Mouse (Mus musculus) midbrain, embryonic 12.5 days (tissue): Measurements from ENCODE around the gene Gm21987. TPM values are rescaled to one million over a fixed set of nuclear protein-coding genes. Genes with fewer than 3 reads are reported as not detected.
A peak's percentile ranks its signal among the peaks of the same experiment; 100 is the strongest.

Experiments used
- ATAC-seq: fragments of 200-750 bp; cut with Nextera tagmentation; 2 replicates; pipeline ENCODE4 v1.8.0; 2017; ENCODE audit warnings: low read depth, moderate TSS enrichment, moderate library complexity; ENCODE audit not compliant: low FRiP score
- H3K27ac ChIP-seq: fragments of 300-500 bp; sonication (generic); replicated peaks from 2 replicates; pipeline ENCODE4 v1.5.1; 2016; ENCODE audit warnings: mild to moderate bottlenecking
- H3K27me3 ChIP-seq: fragments of 300-500 bp; sonication (generic); 2 replicates; pipeline ENCODE4 v1.6.1; 2016; ENCODE audit warnings: mild to moderate bottlenecking
- H3K36me3 ChIP-seq: fragments of 300-500 bp; sonication (generic); 2 replicates; pipeline ENCODE4 v1.6.1; 2016
- H3K4me1 ChIP-seq: fragments of 300-500 bp; sonication (generic); 2 replicates; pipeline ENCODE4 v1.6.1; 2016
- H3K4me2 ChIP-seq: fragments of 300-500 bp; sonication (generic); replicated peaks from 2 replicates; pipeline ENCODE4 v1.6.1; 2016; ENCODE audit warnings: mild to moderate bottlenecking, moderate library complexity
- H3K4me3 ChIP-seq: fragments of 300-500 bp; sonication (generic); 2 replicates; pipeline ENCODE4 v1.5.1; 2016; ENCODE audit warnings: mild to moderate bottlenecking
- H3K9ac ChIP-seq: fragments of 300-500 bp; sonication (generic); replicated peaks from 2 replicates; pipeline ENCODE4 v1.6.1; 2016; ENCODE audit warnings: mild to moderate bottlenecking, moderate library complexity
- H3K9me3 ChIP-seq: fragments of 300-500 bp; sonication (generic); 2 replicates; pipeline ENCODE4 v1.6.1; 2016; ENCODE audit warnings: mild to moderate bottlenecking
- WGBS: fragments of 180-500 bp; shearing (Covaris S2); methylation state at CpG from one replicate; pipeline ENCODE4 v1.1.7; 2016; 5-methylcytosine and 5-hydroxymethylcytosine counted together
- polyA plus RNA-seq: library from polyadenylated mRNA; unstranded; fragments of >200 nt; fragmentation: Nextera tagmentation; extraction: Ambion mirVana; gene quantifications from 2 replicates; pipeline ENCODE4 v1.2.1, GENCODE M21; 2016

The Gm21987 gene
- polyA plus RNA-seq, 1 experiment from 2014 or later, result not detected

GRCm38 (mm10) chr16:38400311-38400960, 53.6 kb downstream of the Gm21987 start:
- Histone ChIP-seq H3K27ac (peak overlapping the region; percentile 35), H3K4me1 (peaks cover 15% of the 10 kb centered on the region), H3K4me2 (peak overlapping the region; percentile 48), H3K9ac (0 out of 2 replicates have a peak overlapping the region, but pooled peaks have one; percentile 17), H3K27me3 (no peaks in the 10 kb centered on the region; the same call in 1 of the 2 replicates), H3K9me3 (no peaks in the 10 kb centered on the region), H3K4me3 (peak overlapping the region; percentile 25; the same call in 1 of the 2 replicates), H3K36me3 (no peaks in the 10 kb centered on the region)
- 73% methylated on average over 9 of the region's 9 CpGs for WGBS
- ATAC-seq, result peak; percentile 44

GRCm38 (mm10) chr16:38401468-38401867, 54.6 kb downstream of the Gm21987 start:
- Histone ChIP-seq H3K36me3 (no peaks in the 10 kb centered on the region), H3K9ac (no peak overlapping the region), H3K4me2 (no peak overlapping the region), H3K4me1 (peaks cover 15% of the 10 kb centered on the region), H3K27ac (no peak overlapping the region), H3K9me3 (no peaks in the 10 kb centered on the region), H3K27me3 (no peaks in the 10 kb centered on the region; the same call in 1 of the 2 replicates), H3K4me3 (no peak overlapping the region)
- no peak for ATAC-seq
- 72% methylated on average over 6 of the region's 6 CpGs for WGBS

GRCm38 (mm10) chr16:38403639-38404038, 56.8 kb downstream of the Gm21987 start:
- H3K4me3 ChIP-seq, result no peak overlapping the region
- ATAC-seq, result no peak
- H3K4me1 ChIP-seq, result peaks cover 15% of the 10 kb centered on the region
- no peak overlapping the region for H3K27ac ChIP-seq
- no peaks in the 10 kb centered on the region for H3K36me3 ChIP-seq
- no peak overlapping the region for H3K4me2 ChIP-seq
- no peak overlapping the region for H3K9ac ChIP-seq
- H3K9me3 ChIP-seq, result no peaks in the 10 kb centered on the region
- no peaks in the 10 kb centered on the region; the same call in 1 of the 2 replicates for H3K27me3 ChIP-seq
- WGBS, result 88% methylated on average over 7 of the region's 7 CpGs

GRCm38 (mm10) chr16:38406293-38406692, 59.5 kb downstream of the Gm21987 start:
- Histone ChIP-seq H3K4me2 (no peak overlapping the region), H3K4me1 (no peaks in the 10 kb centered on the region), H3K27ac (no peak overlapping the region), H3K27me3 (no peaks in the 10 kb centered on the region; the same call in 1 of the 2 replicates), H3K4me3 (no peak overlapping the region), H3K9ac (no peak overlapping the region), H3K36me3 (no peaks in the 10 kb centered on the region), H3K9me3 (no peaks in the 10 kb centered on the region)
- no peak for ATAC-seq
- WGBS, result 84% methylated on average over 5 of the region's 5 CpGs

GRCm38 (mm10) chr16:38406708-38407107, 59.9 kb downstream of the Gm21987 start:
- 88% methylated on average over 6 of the region's 6 CpGs for WGBS
- Histone ChIP-seq H3K4me3 (no peak overlapping the region), H3K27me3 (no peaks in the 10 kb centered on the region; the same call in 1 of the 2 replicates), H3K4me2 (no peak overlapping the region), H3K9me3 (no peaks in the 10 kb centered on the region), H3K27ac (no peak overlapping the region), H3K9ac (no peak overlapping the region), H3K36me3 (no peaks in the 10 kb centered on the region), H3K4me1 (no peaks in the 10 kb centered on the region)
- ATAC-seq, result no peak

GRCm38 (mm10) chr16:38407584-38407983, 60.7 kb downstream of the Gm21987 start:
- Histone ChIP-seq H3K4me1 (no peaks in the 10 kb centered on the region), H3K36me3 (no peaks in the 10 kb centered on the region), H3K9ac (no peak overlapping the region), H3K4me2 (no peak overlapping the region), H3K27ac (no peak overlapping the region), H3K9me3 (no peaks in the 10 kb centered on the region), H3K4me3 (no peak overlapping the region), H3K27me3 (peaks cover 3% of the 10 kb centered on the region; the same call in 1 of the 2 replicates)
- WGBS, result 31% methylated on average over 5 of the region's 5 CpGs
- ATAC-seq, result no peak

- H3K36me3 ChIP-seq, result no peaks in the 10 kb centered on the region
- no peaks in the 10 kb centered on the region for H3K9me3 ChIP-seq
- no peak overlapping the region for H3K4me3 ChIP-seq
- no peak overlapping the region for H3K27ac ChIP-seq
- peaks cover 3% of the 10 kb centered on the region; the same call in 1 of the 2 replicates for H3K27me3 ChIP-seq
- no peak overlapping the region for H3K9ac ChIP-seq
- H3K4me2 ChIP-seq, result no peak overlapping the region
- no peak for ATAC-seq
- 98% methylated on average over 8 of the region's 8 CpGs for WGBS
- no peaks in the 10 kb centered on the region for H3K4me1 ChIP-seq
Observed at GRCm38 (mm10) chr16:38408416-38408815, 61.6 kb downstream of the Gm21987 start.

Other genes with a start within 250 kb of the Gm21987 start
- gene Nr1i2, start 52.2 kb upstream of the Gm21987 start, polyA plus RNA-seq, result not detected in 2 replicates
- 0.51 and 0.59 TPM in 2 replicates for gene Maats1, start 4.9 kb upstream of the Gm21987 start, polyA plus RNA-seq
- 118 and 130 TPM in 2 replicates for gene Cox17, start within 50 bp of the Gm21987 start, polyA plus RNA-seq
- 0.51 and 0.57 TPM in 2 replicates for gene Popdc2, start 15.2 kb downstream of the Gm21987 start, polyA plus RNA-seq
- gene Pla1a, start 86.1 kb downstream of the Gm21987 start, polyA plus RNA-seq, result 0.18 and 0.41 TPM in 2 replicates
- 138 and 141 TPM in 2 replicates for gene Adprh, start 105.7 kb downstream of the Gm21987 start, polyA plus RNA-seq
- gene Cd80, start 108.5 kb downstream of the Gm21987 start, polyA plus RNA-seq, result 0.67 and 0.87 TPM in 2 replicates
- gene Timmdc1, start 175.6 kb downstream of the Gm21987 start, polyA plus RNA-seq, result 35.2 and 37.0 TPM in 2 replicates
- 70.0 and 72.5 TPM in 2 replicates for gene Poglut1, start 203.2 kb downstream of the Gm21987 start, polyA plus RNA-seq
- gene Tmem39a, start 211.7 kb downstream of the Gm21987 start, polyA plus RNA-seq, result 66.3 and 69.1 TPM in 2 replicates